Mouse (Mus musculus) lung, embryonic 16.5 days (tissue): ENCODE data around the gene Ssbp2. TPM values are rescaled to one million over a fixed set of nuclear protein-coding genes. Genes with fewer than 3 reads are reported as not detected.

Source experiments
- ATAC-seq: fragments of 200-750 bp; cut with Nextera tagmentation; 2 replicates; pipeline ENCODE4 v1.8.0; 2017; ENCODE audit warnings: low read depth, mild to moderate bottlenecking, moderate library complexity
- H3K27ac ChIP-seq: fragments of 300-500 bp; sonication (generic); 2 replicates; pipeline ENCODE4 v1.5.1; 2014; ENCODE audit warnings: mild to moderate bottlenecking, control low read depth, low read length
- H3K27me3 ChIP-seq: fragments of 300-500 bp; sonication (generic); 2 replicates; pipeline ENCODE4 v1.6.1; 2014; ENCODE audit warnings: low read depth, low read length, mixed read lengths; ENCODE audit not compliant: control insufficient read depth, insufficient read depth
- H3K36me3 ChIP-seq: fragments of 300-500 bp; sonication (generic); 2 replicates; pipeline ENCODE4 v1.6.1; 2014; ENCODE audit warnings: low read length; ENCODE audit not compliant: control insufficient read depth, insufficient read depth
- H3K4me1 ChIP-seq: fragments of 300-500 bp; sonication (generic); replicated peaks from 2 replicates; pipeline ENCODE4 v1.6.1; 2014; ENCODE audit warnings: low read length, mixed read lengths; ENCODE audit not compliant: control insufficient read depth, insufficient read depth
- H3K4me2 ChIP-seq: fragments of 300-500 bp; sonication (generic); 2 replicates; pipeline ENCODE4 v1.6.1; 2014; ENCODE audit warnings: low read depth, low read length, control low read depth
- H3K4me3 ChIP-seq: fragments of 300-500 bp; sonication (generic); 2 replicates; pipeline ENCODE4 v1.5.1; 2014; ENCODE audit warnings: mild to moderate bottlenecking, low read length, control low read depth
- H3K9ac ChIP-seq: fragments of 300-500 bp; sonication (generic); 2 replicates; pipeline ENCODE4 v1.6.1; 2014; ENCODE audit warnings: low read length, control low read depth
- H3K9me3 ChIP-seq: fragments of 300-500 bp; sonication (generic); 2 replicates; pipeline ENCODE4 v1.6.1; 2016; ENCODE audit warnings: low read length; ENCODE audit not compliant: control insufficient read depth
- WGBS: fragments of 180-500 bp; shearing (Covaris S2); extraction: QIAGEN DNeasy Blood & Tissue Kit; methylation state at CpG from one replicate; pipeline ENCODE4 v1.1.7; 2014; 5-methylcytosine and 5-hydroxymethylcytosine counted together
- polyA plus RNA-seq: library from polyadenylated mRNA; unstranded; fragments of >200 nt; fragmentation: Nextera tagmentation; extraction: Ambion mirVana; gene quantifications from 2 replicates; pipeline ENCODE4 v1.2.1, GENCODE M21; 2015

The Ssbp2 gene
- polyA plus RNA-seq, 1 experiment from 2014 or later = 98.6 TPM

DNA sequence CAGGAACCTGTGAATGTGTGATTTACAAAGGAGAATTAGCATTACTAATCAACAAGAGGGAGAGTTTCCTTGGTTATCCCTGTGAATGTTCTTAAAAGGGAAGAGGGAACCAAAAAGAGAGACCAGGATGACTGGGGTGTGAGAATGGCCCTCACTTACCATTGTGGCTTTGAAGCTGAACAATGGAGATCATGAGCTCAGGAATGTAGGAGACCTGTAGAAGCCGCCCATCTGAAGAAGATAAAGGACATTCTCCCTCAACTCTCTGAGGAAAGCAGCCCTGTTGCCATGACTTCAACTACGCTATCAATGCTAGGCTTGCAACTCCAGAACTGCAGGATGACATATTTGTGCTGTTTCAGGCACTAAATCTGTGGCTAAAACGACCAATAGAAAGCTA is 22.2 kb upstream of the Ssbp2 start:
- Histone ChIP-seq H3K9me3 (no peaks in the 10 kb centered on the region), H3K27ac (no peak overlapping the region), H3K9ac (no peak overlapping the region), H3K4me3 (no peak overlapping the region), H3K4me1 (no peaks in the 10 kb centered on the region), H3K36me3 (no peaks in the 10 kb centered on the region), H3K4me2 (no peak overlapping the region), H3K27me3 (no peaks in the 10 kb centered on the region)
- 66% methylated on average over 3 of the region's 3 CpGs for WGBS
- no peak for ATAC-seq

DNA sequence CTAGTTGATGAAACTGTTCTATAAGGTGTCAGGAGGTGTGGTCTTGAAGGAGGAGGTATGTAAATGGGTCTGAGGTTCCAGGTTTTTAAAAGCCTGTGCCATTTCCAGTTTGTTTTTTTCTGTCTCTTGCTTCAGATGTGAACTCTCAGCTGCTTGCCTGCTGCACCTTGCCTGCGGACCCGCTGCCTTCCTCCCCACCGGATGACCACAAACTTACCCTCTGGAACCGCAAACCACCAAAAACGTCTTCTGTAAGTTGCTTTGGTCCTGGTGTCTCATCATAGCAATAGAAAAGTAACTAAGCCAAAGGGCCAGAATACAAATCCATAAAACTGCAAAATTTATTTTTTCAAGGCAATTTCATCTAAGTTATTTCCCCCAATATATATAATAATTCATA is 18.6 kb upstream of the Ssbp2 start:
- Histone ChIP-seq H3K9ac (no peak overlapping the region), H3K4me3 (no peak overlapping the region), H3K4me1 (no peaks in the 10 kb centered on the region), H3K27ac (no peak overlapping the region), H3K27me3 (no peaks in the 10 kb centered on the region), H3K9me3 (no peaks in the 10 kb centered on the region), H3K36me3 (no peaks in the 10 kb centered on the region), H3K4me2 (no peak overlapping the region)
- ATAC-seq = no peak
- WGBS = 89% methylated on average over 5 of the region's 5 CpGs

DNA sequence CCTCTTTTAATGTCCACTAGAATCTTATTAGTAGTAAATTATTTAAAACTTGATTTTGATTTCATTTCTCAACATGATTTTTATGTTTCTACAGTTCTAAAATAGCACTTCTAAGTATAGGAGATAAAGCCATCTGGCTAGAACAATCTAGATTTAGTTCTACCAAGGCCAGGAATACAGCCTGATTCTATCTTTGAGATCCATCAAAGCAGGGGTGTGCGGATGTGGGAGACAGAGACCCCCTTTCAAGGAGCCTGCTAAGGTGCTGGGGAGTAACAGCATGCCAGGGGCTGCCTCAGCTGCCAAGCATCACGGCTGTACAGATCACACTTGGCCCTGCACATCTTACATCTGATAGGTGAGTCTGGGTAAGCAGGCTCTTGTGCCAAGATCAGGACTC is 13.4 kb upstream of the Ssbp2 start:
- H3K36me3 ChIP-seq = no peaks in the 10 kb centered on the region
- no peak overlapping the region for H3K4me3 ChIP-seq
- WGBS = 76% methylated on average over 2 of the region's 2 CpGs
- no peaks in the 10 kb centered on the region for H3K4me1 ChIP-seq
- no peaks in the 10 kb centered on the region for H3K9me3 ChIP-seq
- H3K27ac ChIP-seq = no peak overlapping the region
- no peak overlapping the region for H3K9ac ChIP-seq
- no peak overlapping the region for H3K4me2 ChIP-seq
- H3K27me3 ChIP-seq = no peaks in the 10 kb centered on the region
- no peak for ATAC-seq

DNA sequence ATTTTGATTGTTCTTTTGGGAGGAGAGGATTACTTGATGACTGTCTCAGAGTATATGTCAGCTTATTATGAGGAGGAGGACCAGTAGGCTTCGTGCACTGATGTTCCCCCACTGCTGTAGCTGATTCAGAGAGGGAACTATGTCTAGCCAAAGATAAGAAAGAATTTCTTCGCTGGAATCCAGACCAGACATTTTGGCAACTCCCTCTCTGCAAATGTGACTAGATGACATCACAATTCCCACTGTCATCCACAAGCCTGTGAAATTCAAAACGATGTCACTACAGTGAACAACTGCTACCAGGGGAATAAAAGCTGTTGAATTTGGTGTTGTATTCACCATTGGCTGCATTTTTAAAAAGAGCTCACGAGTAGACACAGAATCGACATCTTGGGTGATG is 11.1 kb upstream of the Ssbp2 start:
- ATAC-seq = no peak
- H3K27ac ChIP-seq = no peak overlapping the region
- 50% methylated on average over 5 of the region's 5 CpGs for WGBS
- no peaks in the 10 kb centered on the region for H3K9me3 ChIP-seq
- H3K4me3 ChIP-seq = no peak overlapping the region
- H3K36me3 ChIP-seq = no peaks in the 10 kb centered on the region
- no peak overlapping the region for H3K9ac ChIP-seq
- no peaks in the 10 kb centered on the region for H3K27me3 ChIP-seq
- no peak overlapping the region for H3K4me2 ChIP-seq
- no peaks in the 10 kb centered on the region for H3K4me1 ChIP-seq

DNA sequence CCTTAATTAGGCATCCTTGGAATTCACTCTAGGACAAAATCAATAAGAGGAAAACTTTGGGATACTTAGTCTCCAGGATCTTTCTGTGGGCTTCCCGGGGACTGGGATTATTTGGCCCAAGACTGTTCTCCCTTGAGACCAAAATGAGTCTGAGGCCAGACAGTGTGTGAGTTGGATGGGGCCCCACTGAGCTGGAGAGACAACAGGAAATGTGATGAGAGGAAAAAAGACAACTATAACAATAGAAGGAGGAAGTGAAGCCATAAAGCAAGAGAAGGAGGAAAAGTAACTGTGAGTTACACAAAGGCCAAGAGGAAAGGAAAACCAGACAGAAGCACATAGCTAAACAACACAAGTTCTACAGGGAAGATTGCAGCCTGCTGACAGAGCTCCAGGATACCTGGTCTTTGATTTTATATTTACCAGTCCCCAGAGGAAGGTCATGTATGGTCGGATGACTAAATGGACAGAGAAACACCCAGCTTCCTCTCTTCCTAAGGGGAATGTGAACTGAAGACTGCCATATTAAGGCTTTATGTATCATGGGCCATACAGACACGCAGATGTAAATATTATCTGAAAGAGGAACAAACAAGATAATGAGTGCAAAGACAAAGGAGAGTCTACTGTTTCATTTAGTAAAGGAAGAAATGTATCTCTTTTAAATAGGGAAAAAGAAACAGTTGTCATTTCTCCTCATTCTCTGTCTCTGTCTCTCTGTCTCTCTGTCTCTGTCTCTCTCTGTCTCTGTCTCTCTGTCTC is 8.5 kb upstream of the Ssbp2 start:
- no peaks in the 10 kb centered on the region for H3K27me3 ChIP-seq
- H3K36me3 ChIP-seq = no peaks in the 10 kb centered on the region
- no peak overlapping the region for H3K4me3 ChIP-seq
- no peak overlapping the region for H3K9ac ChIP-seq
- 61% methylated on average over 3 of the region's 3 CpGs for WGBS
- H3K4me2 ChIP-seq = no peak overlapping the region
- H3K4me1 ChIP-seq = peaks cover 4% of the 10 kb centered on the region; the same call in 1 of the 2 replicates
- no peak overlapping the region for H3K27ac ChIP-seq
- no peaks in the 10 kb centered on the region for H3K9me3 ChIP-seq
- ATAC-seq = no peak

DNA sequence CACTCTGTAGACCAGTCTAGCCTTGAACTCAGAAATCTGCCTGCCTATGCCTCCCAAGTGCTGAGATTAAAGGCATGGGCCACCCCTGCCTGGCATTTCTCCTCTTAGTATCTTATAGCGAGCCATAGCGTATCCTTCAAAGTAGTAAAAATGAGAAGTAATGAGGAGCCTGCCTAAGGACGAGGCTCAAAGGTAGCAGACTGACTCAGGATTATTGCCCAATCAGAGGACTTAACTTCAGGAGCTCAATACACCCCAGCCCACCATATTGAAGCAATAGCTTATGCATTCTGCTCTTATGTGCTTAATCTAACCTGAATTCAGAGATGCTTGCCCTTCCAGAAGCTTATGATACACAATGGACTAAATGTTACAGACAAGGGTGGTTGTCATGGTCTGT is 7.8 kb upstream of the Ssbp2 start:
- Histone ChIP-seq H3K27me3 (no peaks in the 10 kb centered on the region), H3K9ac (no peak overlapping the region), H3K4me3 (no peak overlapping the region), H3K36me3 (no peaks in the 10 kb centered on the region), H3K4me1 (peaks cover 4% of the 10 kb centered on the region; the same call in 1 of the 2 replicates), H3K9me3 (no peaks in the 10 kb centered on the region), H3K27ac (no peak overlapping the region), H3K4me2 (no peak overlapping the region)
- WGBS = 88% methylated on average over 3 of the region's 3 CpGs
- no peak for ATAC-seq

DNA sequence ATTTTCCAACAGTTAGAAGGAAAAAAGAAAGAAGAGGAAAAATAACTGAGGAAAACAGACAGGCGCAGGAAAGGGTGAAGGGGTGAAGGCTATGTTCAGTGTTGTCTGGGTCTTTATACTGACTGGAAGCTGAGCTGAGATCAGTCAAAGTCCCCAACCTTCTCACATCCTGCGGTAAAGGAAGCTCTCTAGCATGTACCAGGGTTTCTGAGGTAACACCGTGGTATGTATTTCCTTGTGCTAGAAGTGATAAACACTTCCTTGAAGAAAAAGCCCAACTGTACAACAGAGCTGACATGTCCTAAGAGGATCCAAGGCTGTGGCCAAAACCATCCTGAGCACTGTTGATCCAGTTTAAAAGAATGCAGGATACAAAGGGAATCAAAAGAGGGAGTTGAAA is 6.8 kb upstream of the Ssbp2 start:
- H3K4me3 ChIP-seq = no peak overlapping the region
- no peak overlapping the region for H3K27ac ChIP-seq
- 71% methylated on average over 3 of the region's 3 CpGs for WGBS
- peaks cover 4% of the 10 kb centered on the region; the same call in 1 of the 2 replicates for H3K4me1 ChIP-seq
- no peak for ATAC-seq
- H3K9me3 ChIP-seq = no peaks in the 10 kb centered on the region
- no peak overlapping the region for H3K4me2 ChIP-seq
- H3K9ac ChIP-seq = no peak overlapping the region
- no peaks in the 10 kb centered on the region for H3K36me3 ChIP-seq
- H3K27me3 ChIP-seq = no peaks in the 10 kb centered on the region

DNA sequence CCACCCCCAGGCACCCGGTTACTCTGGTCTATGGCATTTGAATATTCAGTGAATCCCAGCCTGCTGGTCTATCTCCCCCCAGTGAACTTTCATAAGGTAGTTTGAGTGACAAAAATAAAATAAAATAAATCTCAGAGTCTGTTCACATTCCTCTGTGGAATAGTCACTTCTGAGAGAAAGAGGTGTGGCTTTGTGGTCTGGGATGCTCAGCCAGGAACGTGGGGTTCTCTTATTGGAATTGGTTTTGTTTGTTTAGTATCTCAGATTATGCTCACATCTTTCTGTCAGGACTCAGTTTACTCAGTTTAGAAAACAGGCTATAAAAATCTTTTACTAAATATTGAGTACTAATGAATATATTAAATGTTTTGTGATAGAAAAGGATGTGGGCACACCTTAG is 4.0 kb upstream of the Ssbp2 start:
- WGBS = 23% methylated on average over 2 of the region's 2 CpGs
- Histone ChIP-seq H3K27me3 (no peaks in the 10 kb centered on the region), H3K27ac (no peak overlapping the region), H3K9ac (no peak overlapping the region), H3K4me2 (no peak overlapping the region), H3K36me3 (no peaks in the 10 kb centered on the region), H3K4me3 (no peak overlapping the region), H3K4me1 (peaks cover 6% of the 10 kb centered on the region), H3K9me3 (no peaks in the 10 kb centered on the region)
- no peak for ATAC-seq

DNA sequence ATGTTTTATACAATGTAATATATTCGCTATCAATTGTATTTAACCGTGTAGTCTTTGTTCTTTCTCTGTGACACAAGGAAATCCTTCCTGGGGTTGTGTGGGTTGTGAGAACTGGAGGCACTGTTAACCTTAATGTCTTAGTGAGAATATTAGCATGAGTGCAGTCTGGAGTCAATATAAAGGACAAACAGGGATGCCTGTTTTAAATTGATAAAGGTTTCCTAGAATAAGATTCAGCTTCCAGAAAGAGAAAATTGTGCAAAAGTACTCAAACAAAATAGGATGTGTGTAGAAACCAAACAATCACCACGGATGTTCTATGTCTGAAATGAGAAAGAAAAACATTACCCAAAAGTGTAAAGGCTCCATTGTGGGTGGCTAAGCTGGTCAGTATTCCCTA is 3.3 kb upstream of the Ssbp2 start:
- Histone ChIP-seq H3K27ac (no peak overlapping the region), H3K27me3 (no peaks in the 10 kb centered on the region), H3K9ac (no peak overlapping the region), H3K4me3 (no peak overlapping the region), H3K9me3 (no peaks in the 10 kb centered on the region), H3K4me2 (no peak overlapping the region), H3K36me3 (no peaks in the 10 kb centered on the region), H3K4me1 (peaks cover 6% of the 10 kb centered on the region)
- no peak for ATAC-seq
- 69% methylated on average over 3 of the region's 3 CpGs for WGBS

DNA sequence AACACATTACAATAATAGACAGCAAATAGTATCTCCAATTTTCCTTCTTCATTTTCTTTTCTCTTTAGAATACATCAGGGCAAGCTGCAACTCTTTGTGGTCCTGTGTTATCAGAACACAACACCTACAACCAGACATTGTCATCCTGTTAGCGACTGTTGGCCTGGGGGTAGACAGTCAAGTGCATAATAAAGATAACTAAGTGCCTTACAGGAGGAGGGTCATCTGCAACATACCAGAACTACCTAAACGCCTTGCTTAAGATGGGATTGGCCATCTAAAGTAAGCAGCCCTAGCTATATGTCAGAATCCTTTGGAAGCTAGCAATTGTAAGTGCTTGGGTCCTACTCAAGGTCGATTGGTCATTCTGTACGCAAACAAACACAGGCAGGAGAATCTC is 2.1 kb upstream of the Ssbp2 start:
- WGBS = 65% methylated on average over 4 of the region's 4 CpGs
- H3K4me3 ChIP-seq = no peak overlapping the region
- H3K9ac ChIP-seq = no peak overlapping the region
- H3K9me3 ChIP-seq = no peaks in the 10 kb centered on the region
- H3K27me3 ChIP-seq = no peaks in the 10 kb centered on the region
- ATAC-seq = no peak
- peaks cover 11% of the 10 kb centered on the region for H3K4me1 ChIP-seq
- no peak overlapping the region for H3K4me2 ChIP-seq
- H3K27ac ChIP-seq = no peak overlapping the region
- H3K36me3 ChIP-seq = no peaks in the 10 kb centered on the region
